Mouse (Mus musculus) midbrain, embryonic 15.5 days (tissue): Measurements from ENCODE around the gene Cbx1. TPM values are rescaled to one million over a fixed set of nuclear protein-coding genes. Genes with fewer than 3 reads are reported as not detected.
A peak's percentile ranks its signal among the peaks of the same experiment; 100 is the strongest.

Experiments used
- ATAC-seq: fragments of 200-750 bp; cut with Nextera tagmentation; replicated peaks from 2 replicates; pipeline ENCODE4 v1.8.0; 2017; ENCODE audit warnings: moderate TSS enrichment
- H3K27ac ChIP-seq: fragments of 300-500 bp; sonication (generic); 2 replicates; pipeline ENCODE4 v1.5.1; 2015; ENCODE audit warnings: mild to moderate bottlenecking, inconsistent platforms
- H3K27me3 ChIP-seq: fragments of 300-500 bp; sonication (generic); replicated peaks from 2 replicates; pipeline ENCODE4 v1.6.1; 2015; ENCODE audit warnings: inconsistent platforms
- H3K36me3 ChIP-seq: fragments of 300-500 bp; sonication (generic); replicated peaks from 2 replicates; pipeline ENCODE4 v1.6.1; 2015; ENCODE audit warnings: inconsistent platforms
- H3K4me1 ChIP-seq: fragments of 300-500 bp; sonication (generic); 2 replicates; pipeline ENCODE4 v1.6.1; 2015; ENCODE audit warnings: inconsistent platforms
- H3K4me2 ChIP-seq: fragments of 300-500 bp; sonication (generic); 2 replicates; pipeline ENCODE4 v1.6.1; 2015; ENCODE audit warnings: inconsistent platforms, mild to moderate bottlenecking, moderate library complexity
- H3K4me3 ChIP-seq: fragments of 300-500 bp; sonication (generic); 2 replicates; pipeline ENCODE4 v1.5.1; 2015; ENCODE audit warnings: mild to moderate bottlenecking, inconsistent platforms
- H3K9ac ChIP-seq: fragments of 300-500 bp; sonication (generic); 2 replicates; pipeline ENCODE4 v1.6.1; 2015; ENCODE audit warnings: mild to moderate bottlenecking, inconsistent platforms
- H3K9me3 ChIP-seq: fragments of 300-500 bp; sonication (generic); 2 replicates; pipeline ENCODE4 v1.6.1; 2016; ENCODE audit warnings: inconsistent platforms
- WGBS: fragments of 180-500 bp; shearing (Covaris S2); methylation state at CpG from one replicate; pipeline ENCODE4 v1.1.7; 2015; ENCODE audit warnings: mixed read lengths; 5-methylcytosine and 5-hydroxymethylcytosine counted together
- polyA plus RNA-seq: library from polyadenylated mRNA; unstranded; fragments of >200 nt; fragmentation: Nextera tagmentation; extraction: Ambion mirVana; gene quantifications from 2 replicates; pipeline ENCODE4 v1.2.1, GENCODE M21; 2015

The Cbx1 gene
- 70.6 and 76.7 TPM in 2 replicates for polyA plus RNA-seq

- peak within 1 kb of the TSS; percentile 91 for H3K9ac ChIP-seq
- peak within 1 kb of the TSS; percentile 97 for H3K27ac ChIP-seq
- peaks cover 43% of the 10 kb centered on the region for H3K4me1 ChIP-seq
- ATAC-seq: peak; percentile 98
- H3K4me3 ChIP-seq: peak within 1 kb of the TSS; percentile 98
- H3K4me2 ChIP-seq: peak within 1 kb of the TSS; percentile 83
- 2% methylated on average over 78 of the region's 93 CpGs for WGBS
- H3K36me3 ChIP-seq: no peaks in the 10 kb centered on the region
- H3K9me3 ChIP-seq: no peaks in the 10 kb centered on the region
- no peaks in the 10 kb centered on the region for H3K27me3 ChIP-seq
Observed at GRCm38 (mm10) chr11:96788871-96789795, at the start of gene Cbx1. Gene Cbx1, plus strand, starts transcription at chr11:96789127.

GRCm38 (mm10) chr11:96740796-96741195 lies 48.1 kb upstream of the Cbx1 start:
- no peak overlapping the region for H3K27ac ChIP-seq
- H3K4me1 ChIP-seq: peaks cover 42% of the 10 kb centered on the region
- H3K36me3 ChIP-seq: no peaks in the 10 kb centered on the region
- H3K4me3 ChIP-seq: no peak overlapping the region
- no peak overlapping the region for H3K4me2 ChIP-seq
- WGBS: 50% methylated on average over 12 of the region's 12 CpGs
- H3K27me3 ChIP-seq: 0 out of 2 replicates have a peak, but pooled peaks cover 5% of the 10 kb centered on the region
- no peak for ATAC-seq
- no peak overlapping the region for H3K9ac ChIP-seq
- no peaks in the 10 kb centered on the region for H3K9me3 ChIP-seq

- H3K4me3 ChIP-seq: peak overlapping the region; percentile 5; the same call in 1 of the 2 replicates
Observed at GRCm38 (mm10) chr11:96741995-96742394, 46.9 kb upstream of the Cbx1 start.

GRCm38 (mm10) chr11:96743000-96743399 lies 45.9 kb upstream of the Cbx1 start:
- no peak overlapping the region for H3K4me3 ChIP-seq
- no peaks in the 10 kb centered on the region for H3K27me3 ChIP-seq
- H3K27ac ChIP-seq: peak overlapping the region; percentile 34; the same call in 1 of the 2 replicates
- no peak overlapping the region for H3K4me2 ChIP-seq
- H3K4me1 ChIP-seq: peaks cover 41% of the 10 kb centered on the region
- H3K9ac ChIP-seq: no peak overlapping the region
- ATAC-seq: no peak
- 22% methylated on average over 11 of the region's 11 CpGs for WGBS
- no peaks in the 10 kb centered on the region for H3K36me3 ChIP-seq
- H3K9me3 ChIP-seq: no peaks in the 10 kb centered on the region

More at GRCm38 (mm10) chr11:96741995-96742394, 46.9 kb upstream of the Cbx1 start:
- Histone ChIP-seq H3K9ac (no peak overlapping the region), H3K27ac (peak overlapping the region; percentile 68), H3K27me3 (0 out of 2 replicates have a peak, but pooled peaks cover 2% of the 10 kb centered on the region), H3K36me3 (no peaks in the 10 kb centered on the region), H3K4me2 (peak overlapping the region; percentile 41), H3K4me1 (peaks cover 38% of the 10 kb centered on the region), H3K9me3 (no peaks in the 10 kb centered on the region)
- ATAC-seq: peak; percentile 65
- 5% methylated on average over 12 of the region's 12 CpGs for WGBS

GRCm38 (mm10) chr11:96743891-96744290 lies 45.0 kb upstream of the Cbx1 start:
- H3K27ac ChIP-seq: no peak overlapping the region
- no peak overlapping the region for H3K4me2 ChIP-seq
- H3K9ac ChIP-seq: no peak overlapping the region

GRCm38 (mm10) chr11:96746648-96747047 lies 42.3 kb upstream of the Cbx1 start:
- 59% methylated on average over 6 of the region's 6 CpGs for WGBS

More at GRCm38 (mm10) chr11:96743891-96744290, 45.0 kb upstream of the Cbx1 start:
- 76% methylated on average over 4 of the region's 4 CpGs for WGBS
- Histone ChIP-seq H3K9me3 (no peaks in the 10 kb centered on the region), H3K4me1 (peaks cover 41% of the 10 kb centered on the region), H3K27me3 (no peaks in the 10 kb centered on the region), H3K36me3 (no peaks in the 10 kb centered on the region), H3K4me3 (no peak overlapping the region)
- no peak for ATAC-seq

GRCm38 (mm10) chr11:96747555-96747954 lies 41.4 kb upstream of the Cbx1 start:
- Histone ChIP-seq H3K4me3 (no peak overlapping the region), H3K4me2 (no peak overlapping the region), H3K9me3 (no peaks in the 10 kb centered on the region), H3K27me3 (no peaks in the 10 kb centered on the region), H3K4me1 (peaks cover 13% of the 10 kb centered on the region), H3K27ac (no peak overlapping the region), H3K9ac (no peak overlapping the region), H3K36me3 (no peaks in the 10 kb centered on the region)
- no peak for ATAC-seq
- WGBS: 45% methylated on average over 3 of the region's 3 CpGs

More at GRCm38 (mm10) chr11:96746648-96747047, 42.3 kb upstream of the Cbx1 start:
- Histone ChIP-seq H3K4me1 (peaks cover 22% of the 10 kb centered on the region), H3K36me3 (no peaks in the 10 kb centered on the region), H3K27ac (no peak overlapping the region), H3K4me3 (no peak overlapping the region), H3K27me3 (no peaks in the 10 kb centered on the region), H3K9ac (no peak overlapping the region), H3K9me3 (no peaks in the 10 kb centered on the region), H3K4me2 (no peak overlapping the region)
- ATAC-seq: no peak

GRCm38 (mm10) chr11:96755298-96755697 lies 33.6 kb upstream of the Cbx1 start:
- Histone ChIP-seq H3K4me1 (no peaks in the 10 kb centered on the region), H3K27ac (no peak overlapping the region), H3K4me2 (no peak overlapping the region), H3K27me3 (no peaks in the 10 kb centered on the region), H3K4me3 (no peak overlapping the region), H3K36me3 (no peaks in the 10 kb centered on the region), H3K9ac (no peak overlapping the region), H3K9me3 (no peaks in the 10 kb centered on the region)
- 100% methylated on average over 2 of the region's 2 CpGs for WGBS
- no peak for ATAC-seq

- Histone ChIP-seq H3K4me3 (no peak overlapping the region), H3K9me3 (no peaks in the 10 kb centered on the region), H3K36me3 (no peaks in the 10 kb centered on the region), H3K4me2 (no peak overlapping the region), H3K4me1 (no peaks in the 10 kb centered on the region), H3K27me3 (no peaks in the 10 kb centered on the region), H3K9ac (no peak overlapping the region), H3K27ac (no peak overlapping the region)
- 57% methylated on average over 4 of the region's 4 CpGs for WGBS
- ATAC-seq: no peak
Observed at GRCm38 (mm10) chr11:96757421-96757820, 31.5 kb upstream of the Cbx1 start.

GRCm38 (mm10) chr11:96758402-96758801 lies 30.5 kb upstream of the Cbx1 start:
- H3K27me3 ChIP-seq: no peaks in the 10 kb centered on the region
- WGBS: 79% methylated on average over 5 of the region's 5 CpGs
- no peaks in the 10 kb centered on the region for H3K36me3 ChIP-seq
- no peak overlapping the region for H3K4me3 ChIP-seq
- ATAC-seq: no peak
- no peaks in the 10 kb centered on the region for H3K9me3 ChIP-seq
- H3K4me2 ChIP-seq: no peak overlapping the region
- H3K9ac ChIP-seq: no peak overlapping the region
- H3K4me1 ChIP-seq: peaks cover 4% of the 10 kb centered on the region
- no peak overlapping the region for H3K27ac ChIP-seq

- 45% methylated on average over 3 of the region's 3 CpGs for WGBS
- Histone ChIP-seq H3K4me1 (peaks cover 18% of the 10 kb centered on the region), H3K9ac (no peak overlapping the region), H3K27me3 (no peaks in the 10 kb centered on the region), H3K9me3 (no peaks in the 10 kb centered on the region), H3K36me3 (no peaks in the 10 kb centered on the region), H3K4me3 (no peak overlapping the region), H3K27ac (no peak overlapping the region), H3K4me2 (no peak overlapping the region)
- ATAC-seq: no peak
Observed at GRCm38 (mm10) chr11:96760042-96760441, 28.9 kb upstream of the Cbx1 start.

- Histone ChIP-seq H3K27me3 (no peaks in the 10 kb centered on the region), H3K36me3 (no peaks in the 10 kb centered on the region), H3K4me2 (no peak overlapping the region), H3K27ac (no peak overlapping the region), H3K4me1 (peaks cover 33% of the 10 kb centered on the region), H3K9ac (no peak overlapping the region), H3K4me3 (no peak overlapping the region), H3K9me3 (no peaks in the 10 kb centered on the region)
- no peak for ATAC-seq
- WGBS: 70% methylated on average over 7 of the region's 7 CpGs
Observed at GRCm38 (mm10) chr11:96761984-96762383, 26.9 kb upstream of the Cbx1 start.
